Mouse (Mus musculus): ENCODE data around the gene Nucb1.

GRCm38 (mm10) chr7:45494548-45494947 lies 15.7 kb downstream of the Nucb1 start:
- no peak for TF ChIP-seq CTCF (IDR thresholded peaks at IDR 0.05; ENCODE audit: low read depth)
- TF ChIP-seq EP300 (optimal IDR thresholded peaks at IDR 0.05): no peak

Data from stomach, postnatal 0 days (tissue).